Mouse (Mus musculus) left cerebral cortex, adult 2 months (tissue): ENCODE data around the gene Ddx39b. TPM values are rescaled to one million over a fixed set of nuclear protein-coding genes. Genes with fewer than 3 reads are reported as not detected.
A peak's percentile ranks its signal among the peaks of the same experiment; 100 is the strongest.
"Not testable (repeated sequence)": the region's sequence is repeated elsewhere in the genome, so short reads cannot be mapped to it uniquely, and the experiment has no call there.

Source experiments
- DNase-seq, 2 experiments: peaks; one replicate each; pipeline ENCODE4 v3.0.0; 2021 to 2022; ENCODE audit warnings: low spot score in 2 of 2, mixed read lengths in 1 of 2; ENCODE audit errors: extremely low spot score in 1 of 2
- H3K27ac ChIP-seq: fragments of 200-600 bp; 2 replicates; pipeline ENCODE4 v1.8.1; 2022
- H3K4me3 ChIP-seq: fragments of 200-600 bp; 2 replicates; pipeline ENCODE4 v1.8.1; 2022
- CTCF ChIP-seq: fragments of 200-600 bp; IDR thresholded peaks from 2 replicates; pipeline ENCODE4 v1.8.1; 2022; ENCODE audit warnings: antibody characterized with exemption, mild to moderate bottlenecking, moderate library complexity
- intact Hi-C: fragments of 180-260 bp; cut with DNase I; formaldehyde crosslinking; loops from one replicate; pipeline ENCODE4 v1.15.1; 2025
- total RNA-seq, 2 experiments: library from RNA; stranded (reverse); gene quantifications; 2 replicates each; pipeline ENCODE4 v1.2.3; 2021

Ddx39b gene
- total RNA-seq, 2 experiments from 2014 or later = 215 TPM

DNA sequence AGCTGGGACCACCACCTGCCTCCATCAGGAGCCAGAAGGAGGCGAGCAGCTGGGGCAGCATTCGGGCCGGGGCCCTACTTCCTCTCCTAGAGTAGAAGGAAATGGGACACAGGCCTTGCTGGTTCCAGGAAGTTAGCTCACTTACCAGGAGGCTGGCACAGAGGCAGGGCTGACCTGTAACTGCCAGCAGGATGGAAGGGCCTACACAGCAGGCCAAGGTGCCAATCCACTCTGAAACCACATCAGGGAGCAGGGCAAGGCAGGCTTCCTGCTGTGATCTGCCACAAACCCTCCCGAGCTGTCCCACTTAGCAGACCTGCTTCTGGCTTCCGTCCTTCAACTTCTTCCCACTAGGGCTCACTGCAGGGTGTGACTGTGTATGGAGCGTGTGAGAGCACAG is 19.2 kb upstream of the Ddx39b start:
- Histone ChIP-seq H3K4me3 (no peak overlapping the region), H3K27ac (no peak overlapping the region)
- intact Hi-C loops = no loop called here
- TF ChIP-seq CTCF = no peak
- no peak for DNase-seq

DNA sequence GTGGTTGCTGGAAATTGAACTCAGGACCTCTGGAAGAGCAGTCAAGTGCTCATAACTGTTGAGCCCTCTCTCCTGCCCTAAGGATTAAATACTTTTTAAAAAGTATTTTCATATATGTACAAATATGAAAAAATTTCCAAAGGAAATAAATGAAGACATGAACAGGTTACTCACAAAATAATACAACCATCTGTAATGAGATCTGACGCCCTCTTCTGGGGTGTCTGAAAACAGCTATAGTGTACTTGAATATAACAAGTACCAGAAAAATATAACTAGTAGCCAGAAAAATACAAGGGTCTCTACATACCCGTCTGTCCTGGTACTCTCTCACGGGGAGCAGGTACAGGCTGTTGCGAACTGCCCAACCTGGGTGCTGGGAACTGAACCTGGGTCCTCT is 16.9 kb upstream of the Ddx39b start:
- no peak for DNase-seq
- TF ChIP-seq CTCF = no peak; the same call in 1 of the 2 replicates
- H3K4me3 ChIP-seq = no peak overlapping the region
- intact Hi-C loops = no loop called here
- H3K27ac ChIP-seq = no peak overlapping the region

DNA sequence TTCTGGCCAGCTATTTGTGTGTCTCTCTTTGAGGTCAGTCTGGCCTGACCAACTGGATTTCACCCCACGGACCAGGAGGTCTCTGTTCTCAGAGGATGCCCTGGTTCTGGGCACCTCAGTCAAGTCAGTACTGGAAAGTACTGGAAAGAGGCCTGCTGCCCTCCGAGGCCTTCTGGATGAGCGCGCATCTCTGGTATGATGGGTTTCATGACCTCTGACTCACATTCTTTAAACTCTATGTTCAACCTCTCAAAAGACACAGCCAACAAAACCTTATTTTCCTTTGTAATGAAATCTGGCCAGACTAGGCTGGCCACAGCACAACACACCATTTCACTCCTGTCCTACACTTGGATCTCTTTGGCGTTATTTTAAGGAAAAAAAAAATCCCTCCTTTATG is 16.1 kb upstream of the Ddx39b start:
- no peak for TF ChIP-seq CTCF
- intact Hi-C loops = no loop called here
- H3K4me3 ChIP-seq = no peak overlapping the region
- H3K27ac ChIP-seq = no peak overlapping the region
- DNase-seq = no peak

DNA sequence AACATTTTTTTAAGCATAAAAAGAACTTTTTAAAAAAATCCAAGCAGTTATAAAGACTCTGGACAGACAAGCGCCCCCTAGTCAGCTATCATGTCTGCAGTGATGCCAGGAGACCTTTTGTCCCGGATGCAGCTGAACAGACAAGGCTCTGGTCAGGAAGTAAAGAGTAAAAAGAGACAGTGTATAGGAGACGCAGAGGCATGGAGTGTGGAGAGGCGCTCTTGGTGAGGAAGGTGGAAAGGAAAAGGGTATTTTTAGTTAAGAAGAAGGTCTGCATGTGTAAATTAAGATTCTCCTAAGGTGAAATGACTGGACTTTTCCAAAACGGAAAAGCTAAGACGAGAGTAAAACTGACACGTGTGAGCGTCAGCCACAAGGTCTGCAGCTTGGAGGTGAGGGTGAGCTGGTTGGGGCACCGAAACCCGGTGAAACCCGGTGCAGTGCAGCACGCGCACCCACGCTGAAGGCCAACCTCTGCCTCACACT is 14.9 kb upstream of the Ddx39b start:
- no peak for TF ChIP-seq CTCF
- intact Hi-C loops = no loop called here
- Histone ChIP-seq H3K4me3 (no peak overlapping the region), H3K27ac (no peak overlapping the region)
- DNase-seq = no peak

DNA sequence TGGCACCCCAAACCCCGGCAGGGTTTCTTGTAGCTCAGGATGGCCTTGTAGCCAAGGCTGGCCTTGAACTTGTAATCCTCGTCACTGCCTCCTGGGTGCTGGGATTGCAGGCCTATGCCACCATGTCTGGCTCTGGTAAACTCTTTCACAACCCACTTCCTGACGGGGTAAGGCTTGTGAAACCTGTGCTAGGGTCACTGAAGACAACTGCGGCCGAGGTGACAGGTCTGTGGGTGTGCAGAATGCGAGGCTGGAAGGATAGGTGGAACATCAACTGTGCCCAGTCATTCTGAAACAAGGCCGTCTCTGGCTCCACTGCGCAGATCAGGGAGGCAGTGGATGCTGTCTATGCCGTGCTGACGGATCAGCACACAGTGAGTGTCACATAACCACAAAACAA is 10.5 kb upstream of the Ddx39b start:
- H3K4me3 ChIP-seq = no peak overlapping the region
- DNase-seq = no peak
- H3K27ac ChIP-seq = no peak overlapping the region
- TF ChIP-seq CTCF = no peak
- intact Hi-C loops = loop anchor here (5.0 to 10.0 kb wide), 2 partner anchors 206 to 339 kb away; partner anchors contain the start of gene Sapcd1

DNA sequence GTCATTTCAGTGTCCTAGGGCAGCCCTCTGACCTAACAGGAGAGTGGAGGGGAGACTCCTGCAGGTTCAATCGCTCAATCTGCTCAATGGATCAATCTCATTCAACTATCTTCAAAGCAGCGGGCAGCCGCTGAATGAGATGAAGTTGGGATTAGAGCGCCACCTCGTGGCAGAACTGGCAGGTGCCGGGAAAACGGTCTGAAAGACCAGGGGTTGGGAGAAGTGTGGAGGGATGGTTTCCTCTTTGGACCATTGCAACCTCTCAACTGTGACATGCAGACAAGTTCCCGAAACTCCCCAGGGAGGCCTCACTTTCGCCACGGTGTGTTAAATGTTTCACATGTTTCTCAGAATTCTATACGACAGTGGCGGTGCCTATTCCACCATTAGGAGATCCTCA is 9.5 kb upstream of the Ddx39b start:
- Histone ChIP-seq H3K4me3 (no peak overlapping the region), H3K27ac (peak overlapping the region; percentile 0; the same call in 1 of the 2 replicates)
- peak; percentile 79 to 87 for DNase-seq
- TF ChIP-seq CTCF = peak; percentile 92
- intact Hi-C loops = loop anchor here (1.0 to 10.0 kb wide), 4 partner anchors 54 to 340 kb away; partner anchors contain the start of gene Sapcd1

DNA sequence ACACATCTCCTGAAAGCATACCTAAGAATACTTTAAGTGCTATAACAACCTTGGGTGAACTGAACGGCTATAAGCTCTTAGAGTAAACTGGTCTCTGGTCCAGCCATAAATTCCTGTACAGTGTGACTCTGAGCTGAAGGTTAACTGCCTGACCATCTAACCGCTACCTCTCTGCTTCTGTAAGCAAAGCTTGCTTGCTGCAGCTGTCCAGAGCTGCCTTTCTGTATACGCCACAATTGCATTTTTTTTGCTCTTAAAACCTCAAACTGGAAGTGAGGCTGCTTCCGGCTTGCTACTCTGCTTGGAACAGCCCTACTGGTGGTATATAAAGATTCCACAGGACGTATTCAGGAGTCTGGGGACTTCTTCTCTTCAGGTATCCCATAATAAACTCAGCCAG is 8.9 kb upstream of the Ddx39b start:
- intact Hi-C loops = loop anchor here (1.0 to 10.0 kb wide), 4 partner anchors 54 to 340 kb away; partner anchors contain the start of gene Sapcd1
- Histone ChIP-seq H3K27ac (peak overlapping the region; percentile 0; the same call in 1 of the 2 replicates), H3K4me3 (no peak overlapping the region)
- TF ChIP-seq CTCF = no peak
- DNase-seq = no peak

DNA sequence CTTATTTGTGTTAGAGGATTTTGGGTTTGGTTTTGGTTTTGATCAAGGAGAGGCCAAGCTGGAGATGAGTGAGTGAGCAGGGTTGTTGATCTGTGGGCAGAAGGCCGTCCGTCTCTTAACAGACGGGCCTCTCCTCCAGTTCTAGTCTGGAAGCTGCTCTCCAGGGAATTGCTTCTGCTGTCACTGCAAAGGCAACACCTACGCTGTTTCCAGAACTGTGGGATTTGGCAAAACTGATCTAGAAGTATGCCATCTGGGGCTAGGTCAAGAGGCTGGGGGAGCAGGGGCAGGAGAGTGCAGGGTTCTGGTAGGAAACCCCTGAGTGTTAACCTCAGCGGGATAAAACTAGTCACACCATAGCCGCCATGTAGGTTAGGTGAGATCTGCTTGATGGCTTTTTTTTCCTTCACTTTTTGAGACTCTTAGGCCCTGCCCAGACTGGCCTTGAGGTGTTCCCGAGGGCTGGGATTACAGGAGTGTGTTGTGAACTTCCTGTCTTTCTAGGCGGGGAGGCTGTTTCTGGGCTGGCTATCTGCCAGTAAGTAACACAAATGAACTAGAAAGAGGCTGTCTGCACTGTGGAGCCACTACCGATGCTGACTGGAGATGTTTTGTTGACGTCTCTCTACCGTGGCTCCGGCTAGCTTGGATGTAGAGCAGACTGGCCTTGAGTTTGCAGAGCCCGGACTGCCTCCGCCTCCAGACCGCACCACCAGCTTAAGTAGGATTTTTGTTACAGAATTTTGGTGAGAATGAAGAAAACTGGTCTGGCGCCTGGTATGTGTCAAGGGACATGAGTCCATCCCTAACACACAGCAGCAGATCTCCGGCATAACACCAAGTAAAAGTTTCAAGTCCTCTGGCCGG is 8.2 kb upstream of the Ddx39b start, which contains the start of gene Atp6v1g2:
TSS of gene Atp6v1g2 (plus strand) at position 547 of the 867 bp plus-strand sequence.
- H3K27ac ChIP-seq = peak within 1 kb of the TSS; percentile 96
- no peak for TF ChIP-seq CTCF
- H3K4me3 ChIP-seq = peak within 1 kb of the TSS; percentile 68
- no peak for DNase-seq
- intact Hi-C loops = loop anchor here (5.0 to 10.0 kb wide), 2 partner anchors 209 to 341 kb away; partner anchors contain the start of gene Sapcd1

DNA sequence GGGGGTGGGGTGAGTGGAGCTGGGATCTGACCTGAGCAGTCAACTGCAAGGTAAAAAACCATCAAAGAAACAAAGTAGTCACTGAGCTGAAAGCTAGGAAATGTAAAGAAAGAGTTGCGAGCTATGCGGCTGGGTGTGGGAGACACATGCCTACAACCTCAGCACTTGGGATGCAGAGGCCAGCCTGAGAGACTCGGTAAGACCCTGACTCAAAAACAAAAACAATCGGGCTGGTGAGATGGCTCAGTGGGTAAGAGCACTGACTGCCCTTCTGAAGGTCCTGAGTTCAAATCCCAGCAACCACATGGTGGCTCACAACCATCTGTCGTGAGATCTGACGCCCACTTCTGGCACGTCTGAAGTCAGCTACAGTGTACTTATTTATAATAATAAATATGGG is 7.5 kb upstream of the Ddx39b start:
- intact Hi-C loops = loop anchor here (5.0 to 10.0 kb wide), 2 partner anchors 209 to 342 kb away; partner anchors contain the start of gene Sapcd1
- DNase-seq, H3K27ac ChIP-seq, H3K4me3 ChIP-seq: not testable (repeated sequence)

DNA sequence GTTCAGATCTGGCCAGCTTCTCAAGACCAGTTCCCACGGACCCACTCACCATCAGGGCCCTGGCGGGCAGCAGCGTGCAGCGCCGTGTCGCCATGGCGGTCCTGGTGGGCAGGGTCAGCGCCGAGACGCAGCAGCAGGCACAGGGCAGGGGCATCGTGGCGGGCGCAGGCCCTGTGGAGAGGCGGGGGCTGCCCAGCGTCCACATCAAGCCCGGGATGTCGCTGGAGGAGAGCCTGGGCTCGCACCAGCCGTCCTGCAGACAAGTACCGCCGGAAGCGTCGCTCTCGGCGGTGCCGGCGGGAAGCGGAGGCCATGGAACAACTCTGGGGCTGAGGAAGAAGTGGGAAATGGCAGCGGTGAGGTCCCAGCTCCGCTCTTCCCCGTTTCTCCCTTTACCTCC is 6.6 kb upstream of the Ddx39b start:
- Histone ChIP-seq H3K27ac (peak overlapping the region; percentile 96), H3K4me3 (peak overlapping the region; percentile 68)
- no peak; the same call in 1 of the 2 replicates for TF ChIP-seq CTCF
- intact Hi-C loops = loop anchor here (1.0 to 10.0 kb wide), 5 partner anchors 100 to 383 kb away; partner anchors contain the start of genes Bag6, Csnk2b, Gpank1 and Nelfe
- DNase-seq = no peak

DNA sequence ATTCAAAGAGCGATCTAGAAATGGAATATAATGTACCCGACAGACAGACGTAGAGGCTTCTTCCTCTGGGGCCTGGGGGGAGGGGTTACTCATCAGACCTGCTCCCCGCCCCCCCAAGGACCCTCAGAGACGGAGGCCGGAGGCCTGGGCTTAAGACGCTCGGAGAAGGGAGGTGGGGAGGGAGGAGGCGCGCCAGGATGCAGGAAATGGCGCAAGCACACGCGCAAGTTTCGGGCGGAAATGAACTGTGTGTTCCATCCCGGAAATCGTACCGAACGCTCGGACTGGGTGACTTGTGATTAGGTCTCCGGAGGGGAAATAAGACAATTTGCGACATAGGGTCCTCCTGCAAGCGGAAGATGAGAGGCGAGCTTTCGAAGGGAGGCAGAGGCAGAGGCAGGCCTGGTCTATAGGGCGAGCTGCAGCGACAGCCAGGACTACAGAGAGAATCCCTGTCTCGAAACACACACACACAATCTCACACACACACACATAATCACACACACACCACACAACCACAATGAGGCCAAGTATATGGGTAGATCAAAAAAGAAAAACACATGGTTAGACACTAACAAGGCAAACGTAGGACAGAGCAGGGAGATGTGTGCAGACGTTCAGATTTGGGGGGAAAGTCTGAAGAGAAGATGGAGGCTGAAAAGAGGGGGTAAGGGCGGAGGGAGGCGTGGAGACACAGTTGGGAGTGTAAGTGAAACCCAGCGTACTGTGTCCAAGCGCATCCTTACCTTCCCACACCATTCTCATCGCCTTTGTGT is 5.7 kb upstream of the Ddx39b start, which contains the start of gene Nfkbil1:
TSS of gene Nfkbil1 (minus strand) at position 179 of the 776 bp plus-strand sequence.
- Histone ChIP-seq H3K27ac (peak within 1 kb of the TSS; percentile 96), H3K4me3 (peak within 1 kb of the TSS; percentile 68)
- peak; percentile 86 to 88 for DNase-seq
- intact Hi-C loops = loop anchor here (1.0 to 10.0 kb wide), 5 partner anchors 70 to 384 kb away; partner anchors contain the start of genes Bag6, Csnk2b, Gpank1 and Nelfe
- no peak for TF ChIP-seq CTCF
